Mouse (Mus musculus) brain, embryonic 14.5 days (tissue): ENCODE measurements around the gene Akap8.

ENCODE experiments used
- CTCF ChIP-seq: fragments of 200-500 bp; IDR thresholded peaks from 2 replicates; pipeline ENCODE4 v1.5.1; 2012; ENCODE audit warnings: inconsistent platforms, mild to moderate bottlenecking, moderate library complexity, borderline replicate concordance; ENCODE audit not compliant: insufficient read depth, insufficient read length; ENCODE audit errors: extremely low read depth
- POLR2A ChIP-seq: fragments of 200-500 bp; IDR thresholded peaks from 2 replicates; pipeline ENCODE4 v1.6.1; 2012; ENCODE audit warnings: mild to moderate bottlenecking, inconsistent platforms, borderline replicate concordance; ENCODE audit not compliant: poor library complexity, insufficient read depth, insufficient read length, severe bottlenecking; ENCODE audit errors: extremely low read depth

- TF ChIP-seq CTCF (no peak), POLR2A (no peak)
These were observed 35.8 kb downstream of the Akap8 start for GRCm38 (mm10) chr17:32285138-32285670.
